Mouse (Mus musculus) adrenal gland, postnatal 10 days (tissue): Measurements from ENCODE around the gene Zkscan5. TPM values are rescaled to one million over a fixed set of nuclear protein-coding genes. Genes with fewer than 3 reads are reported as not detected.
"Not testable (repeated sequence)": the region's sequence is repeated elsewhere in the genome, so short reads cannot be mapped to it uniquely, and the experiment has no call there.

Experiments used
- DNase-seq: peaks from one replicate; pipeline ENCODE4 v3.0.0; 2021; ENCODE audit warnings: mixed read lengths
- total RNA-seq, 2 experiments: library from RNA; stranded (reverse); gene quantifications; 2 replicates each; pipeline ENCODE4 v1.2.3; 2021

Zkscan5 gene
- total RNA-seq, 2 experiments from 2014 or later = 12.2 to 12.3 TPM

- no peak for DNase-seq
Observed at GRCm38 (mm10) chr5:145213505-145213904, 9.1 kb downstream of the Zkscan5 start.

GRCm38 (mm10) chr5:145214679-145215078, 10.3 kb downstream of the Zkscan5 start:
- peak; percentile 26 for DNase-seq

GRCm38 (mm10) chr5:145217746-145218145, 13.4 kb downstream of the Zkscan5 start:
- no peak for DNase-seq

- DNase-seq = no peak
Observed at GRCm38 (mm10) chr5:145218206-145218605, 13.8 kb downstream of the Zkscan5 start.

- DNase-seq = no peak
Observed at GRCm38 (mm10) chr5:145218671-145219070, 14.3 kb downstream of the Zkscan5 start.

GRCm38 (mm10) chr5:145219981-145220380, 15.6 kb downstream of the Zkscan5 start:
- DNase-seq = no peak

GRCm38 (mm10) chr5:145222840-145223239, 18.5 kb downstream of the Zkscan5 start:
- DNase-seq = peak; percentile 39

- DNase-seq = no peak
Observed at GRCm38 (mm10) chr5:145223395-145223794, 19.0 kb downstream of the Zkscan5 start.

- DNase-seq = no peak
Observed at GRCm38 (mm10) chr5:145226453-145226852, 22.1 kb downstream of the Zkscan5 start.

GRCm38 (mm10) chr5:145229283-145229682, 24.9 kb downstream of the Zkscan5 start:
- DNase-seq = not testable (repeated sequence)

GRCm38 (mm10) chr5:145230641-145231040, 26.3 kb downstream of the Zkscan5 start:
- no peak for DNase-seq

GRCm38 (mm10) chr5:145231367-145231871, 27.1 kb downstream of the Zkscan5 start, which contains the start of gene Zfp655:
Gene Zfp655, plus strand, starts transcription at chr5:145231715.
- peak; percentile 98 for DNase-seq

GRCm38 (mm10) chr5:145231893-145232411, 27.6 kb downstream of the Zkscan5 start:
- no peak for DNase-seq

- peak; percentile 40 for DNase-seq
Observed at GRCm38 (mm10) chr5:145234636-145235035, 30.3 kb downstream of the Zkscan5 start.

GRCm38 (mm10) chr5:145249520-145249919, 45.2 kb downstream of the Zkscan5 start:
- DNase-seq = no peak

Other genes starting within 250 kb of the Zkscan5 start
- 10 to 100 TPM; 20.6 to 23.4 TPM for gene Smurf1, start 238.7 kb upstream of the Zkscan5 start, total RNA-seq
- not detected for gene Gm4871, start 171.8 kb upstream of the Zkscan5 start, total RNA-seq
- not detected for gene 1700018F24Rik, start 161.6 kb upstream of the Zkscan5 start, total RNA-seq
- 100 to 1,000 TPM; 102 to 106 TPM for gene Arpc1a, start 120.7 kb upstream of the Zkscan5 start, total RNA-seq
- gene Kpna7, start 120.5 kb upstream of the Zkscan5 start, total RNA-seq = not detected
- gene Arpc1b, start 90.3 kb upstream of the Zkscan5 start, total RNA-seq = 100 to 1,000 TPM; 212 to 226 TPM
- gene Pdap1, start 64.3 kb upstream of the Zkscan5 start, total RNA-seq = 10 to 100 TPM; 74.5 to 80.9 TPM
- gene Bud31, start 64.2 kb upstream of the Zkscan5 start, total RNA-seq = 100 to 1,000 TPM in 1 of 2 experiments, 10 to 100 TPM in 1; 97.3 to 102 TPM
- gene Ptcd1, start 37.5 kb upstream of the Zkscan5 start, total RNA-seq = 10 to 100 TPM; 21.7 to 29.0 TPM
- gene Cpsf4, start 37.3 kb upstream of the Zkscan5 start, total RNA-seq = 10 to 100 TPM; 20.2 to 22.7 TPM
- gene Atp5j2, start 12.5 kb upstream of the Zkscan5 start, total RNA-seq = 100 to 1,000 TPM; 810 to 842 TPM
- 1 to 10 TPM; 7.1 to 9.8 TPM for gene Zkscan14, start 2.7 kb upstream of the Zkscan5 start, total RNA-seq
- 10 to 100 TPM; 41.1 to 48.9 TPM for gene Zfp655, start 27.2 kb downstream of the Zkscan5 start, total RNA-seq
- 10 to 100 TPM; 15.3 to 20.4 TPM for gene Zscan25, start 75.9 kb downstream of the Zkscan5 start, total RNA-seq
- gene Cyp3a57, start 140.7 kb downstream of the Zkscan5 start, total RNA-seq = under 1 TPM in 1 of 2 experiments, not detected in 1; 0.12 TPM